ENCODE assay signal across 9 mouse cellular contexts in the genomic region with DNA sequence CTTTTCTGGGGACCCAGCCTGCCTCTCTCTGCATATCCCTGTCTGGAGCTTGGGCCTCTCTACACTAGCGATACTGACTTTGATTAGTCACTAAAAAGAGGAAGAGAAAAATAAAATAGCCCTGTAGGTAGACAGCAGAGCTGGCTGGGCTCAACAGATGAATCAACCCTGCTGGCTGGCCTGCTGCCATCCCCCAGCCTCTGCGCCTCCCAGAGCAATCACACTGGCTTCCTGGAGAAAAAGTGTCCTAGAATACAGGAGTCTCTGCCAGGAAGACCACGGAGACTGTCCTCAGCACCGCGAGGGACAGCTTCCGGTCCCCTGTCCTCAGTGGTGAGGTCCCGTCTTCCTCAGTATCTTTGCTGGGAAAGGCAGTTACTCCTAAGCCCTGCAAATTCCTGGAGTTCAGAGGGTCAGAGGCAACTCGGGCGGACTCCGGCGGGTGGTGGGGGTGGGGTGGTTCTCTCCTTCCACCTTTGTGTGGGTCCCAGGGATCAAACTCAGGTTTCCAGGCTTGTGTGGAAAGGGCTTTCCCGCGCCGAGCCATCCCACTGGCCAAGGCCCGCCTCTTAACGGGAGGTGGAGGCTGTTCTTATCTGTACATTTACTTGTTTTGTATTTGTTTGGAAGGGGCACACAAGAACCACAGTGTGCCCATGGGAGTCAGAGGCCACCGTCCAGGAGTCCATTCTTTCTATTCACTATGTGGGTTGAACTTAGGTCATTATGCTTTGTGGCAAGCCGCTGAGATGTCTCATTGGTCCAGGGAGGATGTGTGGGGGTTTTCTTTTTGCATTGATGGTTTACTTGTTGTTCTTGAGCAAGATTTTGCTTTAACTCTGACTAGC. TPM values are rescaled to one million over a fixed set of nuclear protein-coding genes. Genes with fewer than 3 reads are reported as not detected.
DNase-seq lines count a peak whose midpoint lies in the region; ATAC-seq and TF ChIP-seq lines count a peak whose summit lies in the region.
"Had no signal": no experiment of that assay in that cellular context is flagged by ENCODE, and none has a peak within 500 bp of the region (broad histone marks: within the 10 kb centered on the region; RNA-seq: fewer than 3 reads in every experiment).

No protein-coding gene starts in this region.

- peak overlapping the region; percentile 13; the same call in 1 of the 2 replicates for H3K4me2 ChIP-seq in kidney, embryonic 14.5 days (replicated peaks; ENCODE audit: low read depth, low read length)
- H3K4me2 ChIP-seq in intestine, embryonic 14.5 days (ENCODE audit: low read length), result peak overlapping the region; percentile 9
- peak overlapping the region; percentile 34 for H3K4me2 ChIP-seq in lung, embryonic 16.5 days (ENCODE audit: low read depth, low read length)
- H3K4me2 ChIP-seq: limb, embryonic 12.5 days had no signal

- H3K36me3 ChIP-seq in kidney, embryonic 14.5 days (ENCODE audit: control insufficient read depth, insufficient read depth, low read length), result no peaks in the 10 kb centered on the region
- no peaks in the 10 kb centered on the region for H3K36me3 ChIP-seq in intestine, embryonic 14.5 days (ENCODE audit: control insufficient read depth, insufficient read depth, low read length)
- no peaks in the 10 kb centered on the region for H3K36me3 ChIP-seq in lung, embryonic 16.5 days (ENCODE audit: control insufficient read depth, insufficient read depth, low read length)
- H3K36me3 ChIP-seq: limb, embryonic 12.5 days had no signal

- WGBS in kidney, embryonic 14.5 days, result 45% methylated on average over 18 of the region's 18 CpGs
- 44% methylated on average over 18 of the region's 18 CpGs for WGBS in intestine, embryonic 14.5 days
- 29% methylated on average over 18 of the region's 18 CpGs for WGBS in lung, embryonic 16.5 days

- TF ChIP-seq CTCF in cortical plate, adult 2 months (IDR thresholded peaks at IDR 0.05; ENCODE audit: extremely low read depth, insufficient read depth, low read length), result no peak

- TF ChIP-seq POLR2A in cortical plate, adult 2 months (IDR thresholded peaks at IDR 0.05; ENCODE audit: extremely low read depth, insufficient read depth, low read length), result no peak

- H3K27me3 ChIP-seq in kidney, embryonic 14.5 days (ENCODE audit: control insufficient read depth, insufficient read depth, low read length), result no peaks in the 10 kb centered on the region
- no peaks in the 10 kb centered on the region for H3K27me3 ChIP-seq in intestine, embryonic 14.5 days (replicated peaks; ENCODE audit: control insufficient read depth, insufficient read depth, low read length)
- no peaks in the 10 kb centered on the region for H3K27me3 ChIP-seq in lung, embryonic 16.5 days (ENCODE audit: control insufficient read depth, insufficient read depth, low read depth, low read length)
- H3K27me3 ChIP-seq: limb, embryonic 12.5 days had no signal

- H3K9ac ChIP-seq in kidney, embryonic 14.5 days (ENCODE audit: low read depth, low read length), result peak overlapping the region; percentile 34; the same call in 1 of the 2 replicates
- H3K9ac ChIP-seq in intestine, embryonic 14.5 days (ENCODE audit: low read length), result no peak overlapping the region
- peak overlapping the region; percentile 24; the same call in 1 of the 2 replicates for H3K9ac ChIP-seq in lung, embryonic 16.5 days (ENCODE audit: low read length)
- H3K9ac ChIP-seq: limb, embryonic 12.5 days had no signal

- no peaks in the 10 kb centered on the region for H3K9me3 ChIP-seq in kidney, embryonic 14.5 days (ENCODE audit: control insufficient read depth, low read length)
- H3K9me3 ChIP-seq in intestine, embryonic 14.5 days (ENCODE audit: control insufficient read depth, low read length), result peaks cover under 1% of the 10 kb centered on the region; the same call in 1 of the 2 replicates
- H3K9me3 ChIP-seq in lung, embryonic 16.5 days (ENCODE audit: control insufficient read depth, low read length), result peaks cover under 1% of the 10 kb centered on the region; the same call in 1 of the 2 replicates

- 0 out of 2 replicates have a peak overlapping the region, but pooled peaks have one; percentile 4 for H3K4me3 ChIP-seq in kidney, embryonic 14.5 days (ENCODE audit: low read length)
- H3K4me3 ChIP-seq in cortical plate, adult 2 months (ENCODE audit: insufficient read depth, low read length), result peak overlapping the region; percentile 3; the same call in 1 of the 2 replicates
- H3K4me3 ChIP-seq in intestine, embryonic 14.5 days (ENCODE audit: low read depth, low read length), result no peak overlapping the region
- peak overlapping the region; percentile 11; the same call in 1 of the 2 replicates for H3K4me3 ChIP-seq in lung, embryonic 16.5 days (ENCODE audit: low read length)
- H3K4me3 ChIP-seq: limb, embryonic 12.5 days had no signal

- H3K4me1 ChIP-seq in kidney, embryonic 14.5 days (ENCODE audit: control insufficient read depth, insufficient read depth, low read length), result peaks cover 36% of the 10 kb centered on the region
- H3K4me1 ChIP-seq in cortical plate, adult 2 months (ENCODE audit: control insufficient read depth, insufficient read depth, low read length), result peaks cover 9% of the 10 kb centered on the region
- peaks cover 32% of the 10 kb centered on the region for H3K4me1 ChIP-seq in intestine, embryonic 14.5 days (replicated peaks; ENCODE audit: control insufficient read depth, insufficient read depth, low read length)
- H3K4me1 ChIP-seq in lung, embryonic 16.5 days (replicated peaks; ENCODE audit: control insufficient read depth, insufficient read depth, low read length), result peaks cover 32% of the 10 kb centered on the region

- no peak for DNase-seq in kidney, adult 11 months
- DNase-seq in Muller cell, postnatal 12 days (ENCODE audit: inconsistent ontology term), result peak; percentile 80
- no peak for DNase-seq in intestine, embryonic 14.5 days (ENCODE audit: low spot score)

- peak overlapping the region; percentile 15; the same call in 1 of the 2 replicates for H3K27ac ChIP-seq in kidney, embryonic 14.5 days (ENCODE audit: low read depth, low read length)
- H3K27ac ChIP-seq in cortical plate, adult 2 months (ENCODE audit: insufficient read depth, low read length), result no peak overlapping the region
- peak overlapping the region; percentile 34 for H3K27ac ChIP-seq in intestine, embryonic 14.5 days (ENCODE audit: low read depth)
- H3K27ac ChIP-seq in lung, embryonic 16.5 days (ENCODE audit: low read length), result no peak overlapping the region
- H3K27ac ChIP-seq: limb, embryonic 12.5 days had no signal

- no peak for ATAC-seq in kidney, embryonic 14.5 days (ENCODE audit: low FRiP score, low TSS enrichment)
- ATAC-seq in intestine, embryonic 14.5 days (replicated peaks; ENCODE audit: low FRiP score, low TSS enrichment, low read depth), result 0 out of 2 replicates have a peak, but pooled peaks have one; percentile 10
- ATAC-seq in lung, embryonic 16.5 days (ENCODE audit: low read depth), result peak; percentile 46; the same call in 1 of the 2 replicates
- ATAC-seq in megakaryocyte-erythroid progenitor cell, adult 5-6 weeks (replicated peaks; ENCODE audit: low FRiP score, low TSS enrichment, poor library complexity, severe bottlenecking), result no peak; the same call in 1 of the 2 replicates
- ATAC-seq in erythroblast, adult 5-6 weeks (replicated peaks; ENCODE audit: low FRiP score, poor library complexity, severe bottlenecking), result no peak

RNA-seq across cellular contexts. Expression of gene Stx1a, which starts 5.9 kb away (rescaled TPM):
- 11.5 and 13.5 TPM in 2 replicates for polyA plus RNA-seq in kidney, embryonic 14.5 days (2014; fragmentation: Nextera tagmentation; extraction: Ambion mirVana)
- polyA plus RNA-seq in cortical plate, adult 2 months (2012; rRNA removed), result 545 and 568 TPM in 2 replicates
- polyA plus RNA-seq in intestine, embryonic 14.5 days (2014; fragmentation: Nextera tagmentation; extraction: Ambion mirVana), result 15.9 and 20.2 TPM in 2 replicates
- polyA plus RNA-seq in lung, embryonic 16.5 days (2015; fragmentation: Nextera tagmentation; extraction: Ambion mirVana), result 11.8 and 12.4 TPM in 2 replicates
- total RNA-seq in megakaryocyte-erythroid progenitor cell, adult 5-6 weeks (2014; fragmentation: Nextera tagmentation), result 0.17 and 0.98 TPM in 2 replicates
- not detected in 2 replicates for total RNA-seq in megakaryocyte-erythroid progenitor cell, adult 5-6 weeks (2017)
- not detected in 2 replicates for total RNA-seq in erythroblast, adult 5-6 weeks (2015; ENCODE audit: low replicate concordance)
- not detected in 2 replicates for total RNA-seq in erythroblast, adult 5-6 weeks (2017; ENCODE audit: low replicate concordance)

RNA-seq across cellular contexts. Expression of gene Abhd11, which starts 20.3 kb away (rescaled TPM):
- polyA plus RNA-seq in kidney, embryonic 14.5 days (2014; fragmentation: Nextera tagmentation; extraction: Ambion mirVana), result 73.5 and 78.9 TPM in 2 replicates
- polyA plus RNA-seq in cortical plate, adult 2 months (2012; rRNA removed), result 78.3 and 80.1 TPM in 2 replicates
- polyA plus RNA-seq in intestine, embryonic 14.5 days (2014; fragmentation: Nextera tagmentation; extraction: Ambion mirVana), result 99.7 and 104 TPM in 2 replicates
- polyA plus RNA-seq in lung, embryonic 16.5 days (2015; fragmentation: Nextera tagmentation; extraction: Ambion mirVana), result 73.3 and 73.4 TPM in 2 replicates
- 55.8 and 82.2 TPM in 2 replicates for total RNA-seq in megakaryocyte-erythroid progenitor cell, adult 5-6 weeks (2014; fragmentation: Nextera tagmentation)
- 36.9 and 46.7 TPM in 2 replicates for total RNA-seq in megakaryocyte-erythroid progenitor cell, adult 5-6 weeks (2017)
- total RNA-seq in erythroblast, adult 5-6 weeks (2015; ENCODE audit: low replicate concordance), result 4.6 and 19.0 TPM in 2 replicates
- total RNA-seq in erythroblast, adult 5-6 weeks (2017; ENCODE audit: low replicate concordance), result 11.6 and 17.5 TPM in 2 replicates

RNA-seq across cellular contexts. Expression of gene Dnajc30, which starts 34.8 kb away (rescaled TPM):
- 33.4 and 34.4 TPM in 2 replicates for polyA plus RNA-seq in kidney, embryonic 14.5 days (2014; fragmentation: Nextera tagmentation; extraction: Ambion mirVana)
- polyA plus RNA-seq in cortical plate, adult 2 months (2012; rRNA removed), result 58.3 and 58.4 TPM in 2 replicates
- polyA plus RNA-seq in intestine, embryonic 14.5 days (2014; fragmentation: Nextera tagmentation; extraction: Ambion mirVana), result 32.5 and 33.3 TPM in 2 replicates
- 32.2 and 32.5 TPM in 2 replicates for polyA plus RNA-seq in lung, embryonic 16.5 days (2015; fragmentation: Nextera tagmentation; extraction: Ambion mirVana)
- 15.7 and 16.1 TPM in 2 replicates for total RNA-seq in megakaryocyte-erythroid progenitor cell, adult 5-6 weeks (2014; fragmentation: Nextera tagmentation)
- 3.7 and 9.2 TPM in 2 replicates for total RNA-seq in megakaryocyte-erythroid progenitor cell, adult 5-6 weeks (2017)
- 1.5 and 7.9 TPM in 2 replicates for total RNA-seq in erythroblast, adult 5-6 weeks (2015; ENCODE audit: low replicate concordance)
- 2.2 and 4.6 TPM in 2 replicates for total RNA-seq in erythroblast, adult 5-6 weeks (2017; ENCODE audit: low replicate concordance)

RNA-seq across cellular contexts. Expression of gene Bud23, which starts 35.5 kb away (rescaled TPM):
- polyA plus RNA-seq in kidney, embryonic 14.5 days (2014; fragmentation: Nextera tagmentation; extraction: Ambion mirVana), result 118 and 156 TPM in 2 replicates
- polyA plus RNA-seq in cortical plate, adult 2 months (2012; rRNA removed), result 66.6 and 82.3 TPM in 2 replicates
- polyA plus RNA-seq in intestine, embryonic 14.5 days (2014; fragmentation: Nextera tagmentation; extraction: Ambion mirVana), result 98.0 and 107 TPM in 2 replicates
- polyA plus RNA-seq in lung, embryonic 16.5 days (2015; fragmentation: Nextera tagmentation; extraction: Ambion mirVana), result 100 and 110 TPM in 2 replicates
- total RNA-seq in megakaryocyte-erythroid progenitor cell, adult 5-6 weeks (2014; fragmentation: Nextera tagmentation), result 93.5 and 138 TPM in 2 replicates
- 68.0 and 104 TPM in 2 replicates for total RNA-seq in megakaryocyte-erythroid progenitor cell, adult 5-6 weeks (2017)
- 23.4 and 30.9 TPM in 2 replicates for total RNA-seq in erythroblast, adult 5-6 weeks (2015; ENCODE audit: low replicate concordance)
- 12.0 and 17.3 TPM in 2 replicates for total RNA-seq in erythroblast, adult 5-6 weeks (2017; ENCODE audit: low replicate concordance)

RNA-seq across cellular contexts. Expression of gene Cldn3, which starts 43.2 kb away (rescaled TPM):
- 47.0 and 54.7 TPM in 2 replicates for polyA plus RNA-seq in kidney, embryonic 14.5 days (2014; fragmentation: Nextera tagmentation; extraction: Ambion mirVana)
- 0.21 and 0.23 TPM in 2 replicates for polyA plus RNA-seq in cortical plate, adult 2 months (2012; rRNA removed)
- polyA plus RNA-seq in intestine, embryonic 14.5 days (2014; fragmentation: Nextera tagmentation; extraction: Ambion mirVana), result 113 and 143 TPM in 2 replicates
- polyA plus RNA-seq in lung, embryonic 16.5 days (2015; fragmentation: Nextera tagmentation; extraction: Ambion mirVana), result 328 and 355 TPM in 2 replicates
- not detected in 2 replicates for total RNA-seq in megakaryocyte-erythroid progenitor cell, adult 5-6 weeks (2014; fragmentation: Nextera tagmentation)
- total RNA-seq in megakaryocyte-erythroid progenitor cell, adult 5-6 weeks (2017), result not detected in 2 replicates
- total RNA-seq in erythroblast, adult 5-6 weeks (2015; ENCODE audit: low replicate concordance), result not detected in 2 replicates
- not detected in 2 replicates for total RNA-seq in erythroblast, adult 5-6 weeks (2017; ENCODE audit: low replicate concordance)

Comparison
In these comparisons a context has a peak if more than half of its experiments do, and no peak if none do; other contexts are left out.
1. ATAC-seq: peak in intestine, embryonic 14.5 days (single experiment) and lung, embryonic 16.5 days (single experiment); none in kidney, embryonic 14.5 days (single experiment), megakaryocyte-erythroid progenitor cell, adult 5-6 weeks (single experiment) and erythroblast, adult 5-6 weeks (single experiment).
2. H3K27ac ChIP-seq: peak in kidney, embryonic 14.5 days (single experiment) and intestine, embryonic 14.5 days (single experiment); none in cortical plate, adult 2 months (single experiment) and lung, embryonic 16.5 days (single experiment).
3. RNA of gene Stx1a, which starts 5.9 kb away (polyA plus RNA-seq): 545 to 568 TPM in cortical plate, adult 2 months; 15.9 to 20.2 TPM in intestine, embryonic 14.5 days, 11.5 to 13.5 TPM in kidney, embryonic 14.5 days and 11.8 to 12.4 TPM in lung, embryonic 16.5 days; every median in the first group is over 10 times any median in the second.
4. Peak in every context shown above with its lines, with median percentiles within 50 percentile points of each other: H3K4me2 ChIP-seq.